Mouse (Mus musculus) kidney, embryonic 15.5 days (tissue): ENCODE data around the gene Ptrh2. TPM values are rescaled to one million over a fixed set of nuclear protein-coding genes. Genes with fewer than 3 reads are reported as not detected.

ENCODE experiments used
- ATAC-seq: fragments of 200-750 bp; cut with Nextera tagmentation; replicated peaks from 2 replicates; pipeline ENCODE4 v1.8.0; 2017; ENCODE audit warnings: moderate TSS enrichment; ENCODE audit not compliant: low FRiP score
- H3K27ac ChIP-seq: fragments of 300-500 bp; sonication (generic); 2 replicates; pipeline ENCODE4 v1.5.1; 2015; ENCODE audit warnings: mild to moderate bottlenecking, inconsistent platforms
- H3K27me3 ChIP-seq: fragments of 300-500 bp; sonication (generic); 2 replicates; pipeline ENCODE4 v1.6.1; 2015; ENCODE audit warnings: inconsistent platforms
- H3K36me3 ChIP-seq: fragments of 300-500 bp; sonication (generic); 2 replicates; pipeline ENCODE4 v1.6.1; 2015; ENCODE audit warnings: inconsistent platforms
- H3K4me1 ChIP-seq: fragments of 300-500 bp; sonication (generic); 2 replicates; pipeline ENCODE4 v1.6.1; 2015; ENCODE audit warnings: inconsistent platforms
- H3K4me2 ChIP-seq: fragments of 300-500 bp; sonication (generic); 2 replicates; pipeline ENCODE4 v1.6.1; 2015; ENCODE audit warnings: moderate library complexity, mild to moderate bottlenecking, inconsistent platforms
- H3K4me3 ChIP-seq: fragments of 300-500 bp; sonication (generic); replicated peaks from 2 replicates; pipeline ENCODE4 v1.5.1; 2015; ENCODE audit warnings: mild to moderate bottlenecking, inconsistent platforms
- H3K9ac ChIP-seq: fragments of 300-500 bp; sonication (generic); 2 replicates; pipeline ENCODE4 v1.6.1; 2015; ENCODE audit warnings: mild to moderate bottlenecking, inconsistent platforms
- H3K9me3 ChIP-seq: fragments of 300-500 bp; sonication (generic); replicated peaks from 2 replicates; pipeline ENCODE4 v1.6.1; 2016; ENCODE audit warnings: inconsistent platforms
- WGBS: fragments of 180-500 bp; shearing (Covaris S2); methylation state at CpG from one replicate; pipeline ENCODE4 v1.1.7; 2015; ENCODE audit warnings: mixed read lengths; 5-methylcytosine and 5-hydroxymethylcytosine counted together
- polyA plus RNA-seq: library from polyadenylated mRNA; unstranded; fragments of >200 nt; fragmentation: Nextera tagmentation; extraction: Ambion mirVana; gene quantifications from 2 replicates; pipeline ENCODE4 v1.2.1, GENCODE M21; 2015

The Ptrh2 gene
- polyA plus RNA-seq, 1 experiment from 2014 or later: 35.8 TPM

- Histone ChIP-seq H3K36me3 (peaks cover 8% of the 10 kb centered on the region; the same call in 1 of the 2 replicates), H3K27me3 (no peaks in the 10 kb centered on the region), H3K9me3 (no peaks in the 10 kb centered on the region), H3K9ac (no peak overlapping the region), H3K4me3 (no peak overlapping the region), H3K27ac (no peak overlapping the region), H3K4me2 (no peak overlapping the region), H3K4me1 (peaks cover 12% of the 10 kb centered on the region; the same call in 1 of the 2 replicates)
- ATAC-seq: no peak
- 86% methylated on average over 4 of the region's 4 CpGs for WGBS
Measured at GRCm38 (mm10) chr11:86675520-86675919, 8.3 kb upstream of the Ptrh2 start.

GRCm38 (mm10) chr11:86678957-86679356 is 4.8 kb upstream of the Ptrh2 start:
- Histone ChIP-seq H3K9me3 (no peaks in the 10 kb centered on the region), H3K9ac (no peak overlapping the region), H3K4me1 (peaks cover 29% of the 10 kb centered on the region), H3K27ac (peak overlapping the region; percentile 74), H3K4me2 (no peak overlapping the region), H3K27me3 (no peaks in the 10 kb centered on the region), H3K4me3 (no peak overlapping the region), H3K36me3 (peaks cover 8% of the 10 kb centered on the region; the same call in 1 of the 2 replicates)
- ATAC-seq: peak; percentile 49
- 45% methylated on average over 5 of the region's 5 CpGs for WGBS

GRCm38 (mm10) chr11:86680729-86681128 is 3.1 kb upstream of the Ptrh2 start:
- Histone ChIP-seq H3K36me3 (peaks cover 8% of the 10 kb centered on the region; the same call in 1 of the 2 replicates), H3K9ac (no peak overlapping the region), H3K9me3 (no peaks in the 10 kb centered on the region), H3K27me3 (no peaks in the 10 kb centered on the region), H3K4me3 (no peak overlapping the region), H3K4me2 (no peak overlapping the region), H3K27ac (no peak overlapping the region), H3K4me1 (peaks cover 41% of the 10 kb centered on the region)
- 88% methylated on average over 3 of the region's 3 CpGs for WGBS
- ATAC-seq: no peak

GRCm38 (mm10) chr11:86681423-86681822 is 2.4 kb upstream of the Ptrh2 start:
- WGBS: 74% methylated on average over 3 of the region's 3 CpGs

GRCm38 (mm10) chr11:86682861-86683260 is 924 bp upstream of the Ptrh2 start:
- H3K4me2 ChIP-seq: peak overlapping the region; percentile 88
- H3K9me3 ChIP-seq: no peaks in the 10 kb centered on the region
- H3K27me3 ChIP-seq: no peaks in the 10 kb centered on the region
- ATAC-seq: no peak
- peaks cover 11% of the 10 kb centered on the region for H3K36me3 ChIP-seq
- peaks cover 47% of the 10 kb centered on the region for H3K4me1 ChIP-seq
- 31% methylated on average over 7 of the region's 7 CpGs for WGBS
- peak overlapping the region; percentile 98; the same call in 1 of the 2 replicates for H3K27ac ChIP-seq
- peak overlapping the region; percentile 89 for H3K9ac ChIP-seq
- peak overlapping the region; percentile 91 for H3K4me3 ChIP-seq

More at GRCm38 (mm10) chr11:86681423-86681822, 2.4 kb upstream of the Ptrh2 start:
- Histone ChIP-seq H3K4me1 (peaks cover 44% of the 10 kb centered on the region), H3K36me3 (peaks cover 5% of the 10 kb centered on the region; the same call in 1 of the 2 replicates), H3K9me3 (no peaks in the 10 kb centered on the region), H3K27ac (0 out of 2 replicates have a peak overlapping the region, but pooled peaks have one; percentile 14), H3K9ac (no peak overlapping the region), H3K4me3 (peak overlapping the region; percentile 91; the same call in 1 of the 2 replicates), H3K27me3 (no peaks in the 10 kb centered on the region), H3K4me2 (peak overlapping the region; percentile 88; the same call in 1 of the 2 replicates)
- ATAC-seq: no peak

- H3K27me3 ChIP-seq: no peaks in the 10 kb centered on the region
- H3K9ac ChIP-seq: peak overlapping the region; percentile 89
- H3K9me3 ChIP-seq: no peaks in the 10 kb centered on the region
- peaks cover 24% of the 10 kb centered on the region for H3K36me3 ChIP-seq
- H3K4me1 ChIP-seq: peaks cover 41% of the 10 kb centered on the region
- WGBS: 7% methylated on average over 20 of the region's 20 CpGs
- 0 out of 2 replicates have a peak, but pooled peaks have one; percentile 1 for ATAC-seq
- peak overlapping the region; percentile 88 for H3K4me2 ChIP-seq
- H3K27ac ChIP-seq: peak overlapping the region; percentile 98
- peak overlapping the region; percentile 91 for H3K4me3 ChIP-seq
Measured at GRCm38 (mm10) chr11:86684126-86685012, 584 bp downstream of the Ptrh2 start.

- peaks cover 37% of the 10 kb centered on the region for H3K4me1 ChIP-seq
- H3K4me3 ChIP-seq: peak overlapping the region; percentile 91
- peak overlapping the region; percentile 89; the same call in 1 of the 2 replicates for H3K9ac ChIP-seq
- WGBS: 84% methylated on average over 1 of the region's 1 CpGs
- no peak for ATAC-seq
- H3K27me3 ChIP-seq: no peaks in the 10 kb centered on the region
- peaks cover 34% of the 10 kb centered on the region for H3K36me3 ChIP-seq
- peak overlapping the region; percentile 41; the same call in 1 of the 2 replicates for H3K27ac ChIP-seq
- no peaks in the 10 kb centered on the region for H3K9me3 ChIP-seq
- H3K4me2 ChIP-seq: peak overlapping the region; percentile 88
Measured at GRCm38 (mm10) chr11:86685366-86685765, 1.6 kb downstream of the Ptrh2 start.

- no peak overlapping the region for H3K4me2 ChIP-seq
- H3K27me3 ChIP-seq: no peaks in the 10 kb centered on the region
- no peak overlapping the region for H3K9ac ChIP-seq
- WGBS: 89% methylated on average over 3 of the region's 3 CpGs
- no peak overlapping the region for H3K4me3 ChIP-seq
- H3K27ac ChIP-seq: peak overlapping the region; percentile 48
- H3K4me1 ChIP-seq: peaks cover 13% of the 10 kb centered on the region
- ATAC-seq: no peak
- peaks cover 83% of the 10 kb centered on the region for H3K36me3 ChIP-seq
- H3K9me3 ChIP-seq: no peaks in the 10 kb centered on the region
Measured at GRCm38 (mm10) chr11:86690383-86690782, 6.6 kb downstream of the Ptrh2 start.

- H3K27ac ChIP-seq: peak overlapping the region; percentile 0; the same call in 1 of the 2 replicates
- H3K4me1 ChIP-seq: peaks cover 6% of the 10 kb centered on the region
- no peaks in the 10 kb centered on the region for H3K9me3 ChIP-seq
- no peak overlapping the region for H3K4me2 ChIP-seq
- H3K4me3 ChIP-seq: no peak overlapping the region
- WGBS: 71% methylated on average over 3 of the region's 3 CpGs
- no peaks in the 10 kb centered on the region for H3K27me3 ChIP-seq
- no peak for ATAC-seq
- H3K9ac ChIP-seq: no peak overlapping the region
- peaks cover 92% of the 10 kb centered on the region for H3K36me3 ChIP-seq
Measured at GRCm38 (mm10) chr11:86691482-86691881, 7.7 kb downstream of the Ptrh2 start.

- WGBS: 88% methylated on average over 2 of the region's 2 CpGs
- Histone ChIP-seq H3K27ac (0 out of 2 replicates have a peak overlapping the region, but pooled peaks have one; percentile 0), H3K9ac (no peak overlapping the region), H3K27me3 (no peaks in the 10 kb centered on the region), H3K4me3 (no peak overlapping the region), H3K4me1 (peaks cover 4% of the 10 kb centered on the region), H3K36me3 (peaks cover 94% of the 10 kb centered on the region), H3K4me2 (no peak overlapping the region), H3K9me3 (no peaks in the 10 kb centered on the region)
- no peak for ATAC-seq
Measured at GRCm38 (mm10) chr11:86691956-86692355, 8.2 kb downstream of the Ptrh2 start.

GRCm38 (mm10) chr11:86692546-86692945 is 8.8 kb downstream of the Ptrh2 start:
- H3K36me3 ChIP-seq: peaks cover 94% of the 10 kb centered on the region
- 91% methylated on average over 2 of the region's 2 CpGs for WGBS
- H3K9me3 ChIP-seq: no peaks in the 10 kb centered on the region
- H3K27me3 ChIP-seq: no peaks in the 10 kb centered on the region
- H3K4me2 ChIP-seq: no peak overlapping the region
- H3K4me3 ChIP-seq: no peak overlapping the region
- ATAC-seq: no peak
- no peak overlapping the region for H3K9ac ChIP-seq
- peaks cover 3% of the 10 kb centered on the region; the same call in 1 of the 2 replicates for H3K4me1 ChIP-seq
- no peak overlapping the region for H3K27ac ChIP-seq

- H3K27me3 ChIP-seq: no peaks in the 10 kb centered on the region
- no peak overlapping the region for H3K4me3 ChIP-seq
- H3K36me3 ChIP-seq: peaks cover 96% of the 10 kb centered on the region
- no peak overlapping the region for H3K4me2 ChIP-seq
- no peaks in the 10 kb centered on the region for H3K9me3 ChIP-seq
- 76% methylated on average over 4 of the region's 4 CpGs for WGBS
- no peaks in the 10 kb centered on the region for H3K4me1 ChIP-seq
- H3K9ac ChIP-seq: no peak overlapping the region
- ATAC-seq: no peak
- no peak overlapping the region for H3K27ac ChIP-seq
Measured at GRCm38 (mm10) chr11:86695461-86695860, 11.7 kb downstream of the Ptrh2 start.
